Mouse (Mus musculus) CH12.LX (cell line): ENCODE results near the gene Slc16a7. TPM values are rescaled to one million over a fixed set of nuclear protein-coding genes. Genes with fewer than 3 reads are reported as not detected.

Experiments used
- DNase-seq: peaks from one replicate; pipeline ENCODE4 v3.0.0-alpha.2; 2013; ENCODE audit errors: extremely low read depth
- H3K27ac ChIP-seq: 2 replicates; pipeline ENCODE4 v1.5.1; 2012; ENCODE audit warnings: low read depth, mild to moderate bottlenecking, control low read depth, moderate library complexity; ENCODE audit not compliant: insufficient read depth
- H3K27me3 ChIP-seq: replicated peaks from 2 replicates; pipeline ENCODE3; 2012; ENCODE audit warnings: inconsistent platforms
- H3K36me3 ChIP-seq, 2 experiments: replicated peaks in 1 of 2; 2 replicates each; pipeline versions ENCODE3 to v1.6.1; 2012; ENCODE audit warnings: inconsistent platforms in 1 of 2, low read length in 1 of 2, mild to moderate bottlenecking in 1 of 2, mixed read lengths in 1 of 2, moderate library complexity in 1 of 2; ENCODE audit not compliant: control insufficient read depth in 1 of 2, insufficient read depth in 1 of 2
- H3K4me1 ChIP-seq, 2 experiments: 2 replicates each; pipeline ENCODE4 v1.6.1; 2012; ENCODE audit warnings: inconsistent platforms in 1 of 2, moderate library complexity in 1 of 2; ENCODE audit not compliant: insufficient read depth in 2 of 2, control insufficient read depth in 1 of 2
- H3K4me2 ChIP-seq: 2 replicates; pipeline ENCODE4 v1.6.1; 2012; ENCODE audit warnings: low read depth, mild to moderate bottlenecking, control low read depth; ENCODE audit not compliant: poor library complexity, insufficient read depth, severe bottlenecking
- H3K4me3 ChIP-seq, 3 experiments: fragments of 150-350 bp in 1 of 3; sonication (generic) in 1 of 3; replicated peaks in 1 of 3; 2 replicates each; pipeline versions ENCODE3 to v1.5.1; 2011 to 2012; ENCODE audit warnings: low read depth in 2 of 3, low read length in 2 of 3, mild to moderate bottlenecking in 2 of 3, moderate library complexity in 2 of 3, control low read depth in 1 of 3, improper control_type of control experiment in 1 of 3, inconsistent platforms in 1 of 3, mixed read lengths in 1 of 3; ENCODE audit not compliant: poor library complexity in 1 of 3
- H3K79me2 ChIP-seq: replicated peaks from 2 replicates; pipeline ENCODE4 v1.6.1; 2012; ENCODE audit warnings: mild to moderate bottlenecking, moderate library complexity; ENCODE audit not compliant: control insufficient read depth, poor library complexity, insufficient read depth, severe bottlenecking; ENCODE audit errors: extremely low read depth
- H3K9ac ChIP-seq: 2 replicates; pipeline ENCODE4 v1.6.1; 2012; ENCODE audit warnings: low read depth, mild to moderate bottlenecking, control low read depth, moderate library complexity; ENCODE audit not compliant: insufficient read depth
- H3K9me3 ChIP-seq: replicated peaks from 2 replicates; pipeline ENCODE3; 2012; ENCODE audit warnings: low read length, inconsistent platforms, mixed read lengths
- BHLHE40 ChIP-seq: IDR thresholded peaks from 2 replicates; pipeline ENCODE4 v1.6.1; 2011; ENCODE audit warnings: mild to moderate bottlenecking, low read depth, low read length, improper control_type of control experiment
- CHD1 ChIP-seq: IDR thresholded peaks from 2 replicates; pipeline ENCODE4 v1.6.1; 2012; ENCODE audit warnings: low read depth, low read length, improper control_type of control experiment, inconsistent platforms
- E2F4 ChIP-seq: IDR thresholded peaks from 2 replicates; pipeline ENCODE4 v1.6.1; 2011; ENCODE audit warnings: low read depth, low read length, improper control_type of control experiment; ENCODE audit not compliant: insufficient replicate concordance
- ELF1 ChIP-seq: IDR thresholded peaks from 2 replicates; pipeline ENCODE4 v1.6.1; 2014; ENCODE audit warnings: low read depth, mild to moderate bottlenecking, inconsistent platforms, low read length, improper control_type of control experiment
- ETS1 ChIP-seq: conservative IDR thresholded peaks from 2 replicates; pipeline ENCODE4 v1.6.1; 2012; ENCODE audit warnings: low read depth, mild to moderate bottlenecking, inconsistent platforms, low read length, improper control_type of control experiment, moderate library complexity
- GABPA ChIP-seq: IDR thresholded peaks from 2 replicates; pipeline ENCODE4 v1.6.1; 2012; ENCODE audit warnings: low read depth, low read length, improper control_type of control experiment, inconsistent platforms; ENCODE audit not compliant: insufficient replicate concordance
- JUN ChIP-seq: IDR thresholded peaks from 2 replicates; pipeline ENCODE4 v1.6.1; 2011; ENCODE audit warnings: low read depth, mild to moderate bottlenecking, low read length, improper control_type of control experiment, moderate library complexity; ENCODE audit not compliant: insufficient read depth
- JUND ChIP-seq: conservative IDR thresholded peaks from 2 replicates; pipeline ENCODE4 v1.6.1; 2011; ENCODE audit warnings: low read depth, low read length, improper control_type of control experiment
- KAT2A ChIP-seq: IDR thresholded peaks from 2 replicates; pipeline ENCODE4 v1.6.1; 2012; ENCODE audit warnings: low read length, improper control_type of control experiment, inconsistent platforms; ENCODE audit not compliant: insufficient replicate concordance
- MAX ChIP-seq: IDR thresholded peaks from 2 replicates; pipeline ENCODE4 v1.6.1; 2011; ENCODE audit warnings: low read length, improper control_type of control experiment
- MEF2A ChIP-seq: IDR thresholded peaks from 2 replicates; pipeline ENCODE4 v1.6.1; 2014; ENCODE audit warnings: low read depth, mild to moderate bottlenecking, inconsistent platforms, low read length, improper control_type of control experiment, borderline replicate concordance
- MXI1 ChIP-seq: IDR thresholded peaks from 2 replicates; pipeline ENCODE4 v1.6.1; 2011; ENCODE audit warnings: mild to moderate bottlenecking, low read depth, low read length, improper control_type of control experiment
- NRF1 ChIP-seq: IDR thresholded peaks from 2 replicates; pipeline ENCODE4 v1.6.1; 2014; ENCODE audit warnings: low read depth, mild to moderate bottlenecking, inconsistent platforms, low read length, improper control_type of control experiment, moderate library complexity
- SIN3A ChIP-seq: IDR thresholded peaks from 2 replicates; pipeline ENCODE4 v1.6.1; 2012; ENCODE audit warnings: low read length, improper control_type of control experiment, inconsistent platforms
- TBP ChIP-seq: conservative IDR thresholded peaks from 2 replicates; pipeline ENCODE4 v1.6.1; 2011; ENCODE audit warnings: low read depth, low read length, improper control_type of control experiment
- USF2 ChIP-seq: conservative IDR thresholded peaks from 2 replicates; pipeline ENCODE4 v1.6.1; 2011; ENCODE audit warnings: low read depth, low read length, improper control_type of control experiment
- ZKSCAN1 ChIP-seq: IDR thresholded peaks from 2 replicates; pipeline ENCODE4 v1.6.1; 2012; ENCODE audit warnings: low read depth, inconsistent platforms, low read length, improper control_type of control experiment, borderline replicate concordance
- ZNF384 ChIP-seq: IDR thresholded peaks from 2 replicates; pipeline ENCODE4 v1.6.1; 2012; ENCODE audit warnings: low read depth, low read length, improper control_type of control experiment, inconsistent platforms
- dilution Hi-C: fragments of 300-500 bp; cut with MboI; formaldehyde crosslinking; loops from 2 replicates; pipeline ENCODE4 v1.14.3; 2020; ENCODE audit warnings: low sequenced_read_pairs; ENCODE audit not compliant: extremely low pct_unique_long_range_greater_than_20kb, extremely low pct_ligation_motif_present
- in situ Hi-C: fragments of 300-500 bp; cut with MboI; formaldehyde crosslinking; loops from 3 replicates; pipeline ENCODE4 v1.14.3; 2019; ENCODE audit warnings: low sequenced_read_pairs, low pct_ligation_motif_present, low pct_unique_long_range_greater_than_20kb, mixed read lengths
- polyA plus RNA-seq: library from polyadenylated mRNA; unstranded; fragments of >175 nt; gene quantifications from 2 replicates; pipeline ENCODE4 v1.2.1, GENCODE M21; 2012; ENCODE audit warnings: low read depth; ENCODE audit not compliant: insufficient read length
- total RNA-seq, 2 experiments: library from RNA; depleted of rRNA; stranded (reverse); fragments of 300-350 nt in 1 of 2; fragments of >200 nt in 1 of 2; gene quantifications; 2 replicates each; pipeline ENCODE4 v1.2.3; 2012 to 2014

Slc16a7 gene
- total and polyA plus RNA-seq, 3 experiments, result not detected

DNA sequence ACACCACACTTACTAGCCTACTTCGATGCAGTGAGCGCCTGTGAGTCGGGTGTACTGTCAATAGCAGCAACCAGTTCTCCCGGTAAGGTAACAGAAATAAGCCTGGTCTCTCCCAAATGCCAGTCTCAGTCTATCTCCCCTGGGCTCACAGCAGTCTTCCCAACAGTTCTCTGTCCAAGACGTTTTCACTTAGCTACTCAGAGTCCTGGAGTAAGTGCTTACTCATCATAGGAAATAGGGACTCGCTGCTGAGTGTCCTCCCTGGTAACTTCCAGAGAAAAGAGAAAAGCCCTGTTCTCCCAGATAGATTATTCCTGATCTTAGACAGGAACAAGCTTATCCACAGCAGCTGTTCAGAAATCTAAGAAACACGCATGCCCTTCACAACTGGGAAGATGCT lies 30.8 kb downstream of the Slc16a7 start:
- Histone ChIP-seq H3K4me1 (no peaks in the 10 kb centered on the region), H3K36me3 (no peaks in the 10 kb centered on the region), H3K27ac (no peak overlapping the region), H3K4me2 (no peak overlapping the region), H3K27me3 (no peaks in the 10 kb centered on the region), H3K79me2 (no peaks in the 10 kb centered on the region), H3K4me3 (no peak overlapping the region), H3K9ac (no peak overlapping the region), H3K9me3 (peaks cover 56% of the 10 kb centered on the region)
- dilution Hi-C loops, result no loop called here
- TF ChIP-seq ELF1 (no peak), E2F4 (no peak), CHD1 (no peak)
- in situ Hi-C loops, result no loop called here
- DNase-seq, result no peak

DNA sequence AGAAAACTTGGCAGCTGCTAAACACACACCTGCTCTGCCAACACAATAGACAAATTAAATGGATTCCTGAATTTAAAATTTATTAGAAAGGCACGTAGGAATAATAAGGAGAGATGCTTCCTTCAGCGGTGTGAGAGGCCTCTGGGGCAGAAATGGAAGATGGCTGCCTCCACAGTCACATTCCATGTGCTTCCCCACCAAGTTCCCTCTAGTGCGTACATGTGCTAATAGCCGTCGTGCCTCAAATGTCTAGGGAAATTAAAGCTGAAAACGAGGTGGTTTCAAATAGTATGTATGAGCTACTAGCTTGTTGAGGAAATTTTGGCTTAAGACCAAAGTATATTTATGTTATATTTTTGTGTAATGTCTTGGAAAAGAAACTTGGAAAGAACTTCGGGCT lies 36.5 kb downstream of the Slc16a7 start:
- dilution Hi-C loops, result no loop called here
- no peak overlapping the region for H3K27ac ChIP-seq
- H3K36me3 ChIP-seq, result no peaks in the 10 kb centered on the region
- H3K9ac ChIP-seq, result no peak overlapping the region
- H3K4me3 ChIP-seq, result no peak overlapping the region
- H3K9me3 ChIP-seq, result peaks cover 52% of the 10 kb centered on the region
- no peaks in the 10 kb centered on the region for H3K27me3 ChIP-seq
- no peak overlapping the region for H3K4me2 ChIP-seq
- in situ Hi-C loops, result no loop called here
- no peak for DNase-seq
- H3K4me1 ChIP-seq, result no peaks in the 10 kb centered on the region
- no peaks in the 10 kb centered on the region for H3K79me2 ChIP-seq
- TF ChIP-seq MEF2A, result no peak
- no peak for TF ChIP-seq JUND
- TF ChIP-seq KAT2A, result no peak
- no peak for TF ChIP-seq JUN
- no peak for TF ChIP-seq NRF1
- TF ChIP-seq ZKSCAN1, result no peak
- no peak for TF ChIP-seq GABPA
- TF ChIP-seq MXI1, result no peak
- no peak for TF ChIP-seq ETS1
- no peak for TF ChIP-seq MAX
- no peak for TF ChIP-seq SIN3A
- no peak for TF ChIP-seq BHLHE40
- no peak for TF ChIP-seq E2F4
- TF ChIP-seq TBP, result no peak
- no peak for TF ChIP-seq ZNF384
- TF ChIP-seq USF2, result no peak
